Mouse (Mus musculus): ENCODE measurements around the gene Rnf128. TPM values are rescaled to one million over a fixed set of nuclear protein-coding genes. Genes with fewer than 3 reads are reported as not detected.
"Not testable (repeated sequence)": the region's sequence is repeated elsewhere in the genome, so short reads cannot be mapped to it uniquely, and the experiment has no call there.

The Rnf128 gene
- total RNA-seq (2021) = 10 to 100 TPM; 13.3 to 14.1 TPM

GRCm38 (mm10) chrX:139562925-139563461 is at the start of gene Rnf128:
TSS of gene Rnf128 (plus strand) at chrX:139563316.
- DNase-seq (ENCODE audit: low spot score in 2 of 2) = no peak
- intact Hi-C loops (cut with DNase I) = no loop called here

GRCm38 (mm10) chrX:139516156-139516555 is 47.0 kb upstream of the Rnf128 start:
- no peak for DNase-seq (ENCODE audit: low spot score in 2 of 2)
- intact Hi-C loops (cut with DNase I) = no loop called here

GRCm38 (mm10) chrX:139519251-139519650 is 43.9 kb upstream of the Rnf128 start:
- intact Hi-C loops (cut with DNase I) = no loop called here
- DNase-seq (ENCODE audit: low spot score in 2 of 2) = no peak

- no peak for DNase-seq (ENCODE audit: low spot score in 2 of 2)
- intact Hi-C loops (cut with DNase I) = no loop called here
These were observed 38.6 kb upstream of the Rnf128 start for GRCm38 (mm10) chrX:139524303-139525091.

- intact Hi-C loops (cut with DNase I) = no loop called here
- DNase-seq (ENCODE audit: low spot score in 2 of 2) = no peak
These were observed 37.4 kb upstream of the Rnf128 start for GRCm38 (mm10) chrX:139525724-139526123.

- intact Hi-C loops (cut with DNase I) = no loop called here
- no peak for DNase-seq (ENCODE audit: low spot score in 2 of 2)
These were observed 36.1 kb upstream of the Rnf128 start for GRCm38 (mm10) chrX:139526984-139527383.

- intact Hi-C loops (cut with DNase I) = no loop called here
- DNase-seq (ENCODE audit: low spot score in 2 of 2) = no peak
These were observed 33.4 kb upstream of the Rnf128 start for GRCm38 (mm10) chrX:139529678-139530077.

- intact Hi-C loops (cut with DNase I) = no loop called here
- no peak for DNase-seq (ENCODE audit: low spot score in 2 of 2)
These were observed 30.8 kb upstream of the Rnf128 start for GRCm38 (mm10) chrX:139532293-139532692.

GRCm38 (mm10) chrX:139537641-139538397 is 25.3 kb upstream of the Rnf128 start:
- intact Hi-C loops (cut with DNase I) = no loop called here
- no peak for DNase-seq (ENCODE audit: low spot score in 2 of 2)

GRCm38 (mm10) chrX:139543726-139544125 is 19.4 kb upstream of the Rnf128 start:
- DNase-seq (ENCODE audit: low spot score in 2 of 2) = peak in 1 of 2 experiments; percentile 1
- intact Hi-C loops (cut with DNase I) = no loop called here

- intact Hi-C loops (cut with DNase I) = no loop called here
- DNase-seq (ENCODE audit: low spot score in 2 of 2) = no peak
These were observed 12.7 kb upstream of the Rnf128 start for GRCm38 (mm10) chrX:139550456-139550855.

GRCm38 (mm10) chrX:139552090-139552489 is 11.0 kb upstream of the Rnf128 start:
- intact Hi-C loops (cut with DNase I) = no loop called here
- DNase-seq (ENCODE audit: low spot score in 2 of 2) = no peak

- no peak for DNase-seq (ENCODE audit: low spot score in 2 of 2)
- intact Hi-C loops (cut with DNase I) = no loop called here
These were observed 726 bp upstream of the Rnf128 start for GRCm38 (mm10) chrX:139562255-139562924.

- DNase-seq (ENCODE audit: low spot score in 2 of 2) = no peak
- intact Hi-C loops (cut with DNase I) = no loop called here
These were observed 6.9 kb downstream of the Rnf128 start for GRCm38 (mm10) chrX:139570054-139570453.

GRCm38 (mm10) chrX:139578649-139579278 is 15.6 kb downstream of the Rnf128 start:
- no peak for DNase-seq (ENCODE audit: low spot score in 2 of 2)
- intact Hi-C loops (cut with DNase I) = no loop called here

- intact Hi-C loops (cut with DNase I) = no loop called here
- no peak for DNase-seq (ENCODE audit: low spot score in 2 of 2)
These were observed 20.5 kb downstream of the Rnf128 start for GRCm38 (mm10) chrX:139583616-139584015.

GRCm38 (mm10) chrX:139586676-139587075 is 23.6 kb downstream of the Rnf128 start:
- DNase-seq (ENCODE audit: low spot score in 2 of 2); intact Hi-C loops (cut with DNase I): not testable (repeated sequence)

- intact Hi-C loops (cut with DNase I) = no loop called here
- DNase-seq (ENCODE audit: low spot score in 2 of 2) = no peak
These were observed 33.3 kb downstream of the Rnf128 start for GRCm38 (mm10) chrX:139596404-139596803.

GRCm38 (mm10) chrX:139610033-139610764 is 47.1 kb downstream of the Rnf128 start:
- intact Hi-C loops (cut with DNase I) = no loop called here
- DNase-seq (ENCODE audit: low spot score in 2 of 2) = peak; percentile 66 to 81

Measured in left cerebral cortex, postnatal 25 days (tissue).